Mouse (Mus musculus) urinary bladder, postnatal 10 days (tissue): ENCODE data around the gene Chtop.
A peak's percentile ranks its signal among the peaks of the same experiment; 100 is the strongest.

ENCODE experiments used
- DNase-seq: peaks from one replicate; pipeline ENCODE4 v3.0.0; 2022; ENCODE audit warnings: low spot score

Chtop gene

GRCm38 (mm10) chr3:90508950-90509746 lies at the start of gene Chtop:
Gene Chtop, minus strand, starts transcription at chr3:90509498.
- peak; percentile 97 for DNase-seq

GRCm38 (mm10) chr3:90555954-90556353 lies 46.7 kb upstream of the Chtop start:
- no peak for DNase-seq

- no peak for DNase-seq
These were observed 42.9 kb upstream of the Chtop start for GRCm38 (mm10) chr3:90552231-90552630.

GRCm38 (mm10) chr3:90550421-90550790 lies 41.1 kb upstream of the Chtop start:
- DNase-seq: no peak

GRCm38 (mm10) chr3:90549676-90550420 lies 40.5 kb upstream of the Chtop start:
- DNase-seq: no peak

- DNase-seq: no peak
These were observed 31.6 kb upstream of the Chtop start for GRCm38 (mm10) chr3:90540904-90541303.

- DNase-seq: no peak
These were observed 28.6 kb upstream of the Chtop start for GRCm38 (mm10) chr3:90537905-90538296.

GRCm38 (mm10) chr3:90537141-90537904 lies 28.0 kb upstream of the Chtop start, which contains the start of gene S100a16:
Gene S100a16, plus strand, starts transcription at chr3:90537254.
- DNase-seq: peak; percentile 44

GRCm38 (mm10) chr3:90535446-90535845 lies 26.1 kb upstream of the Chtop start:
- no peak for DNase-seq

GRCm38 (mm10) chr3:90531713-90532112 lies 22.4 kb upstream of the Chtop start:
- DNase-seq: no peak

- DNase-seq: no peak
These were observed 18.1 kb upstream of the Chtop start for GRCm38 (mm10) chr3:90527291-90527873.

- DNase-seq: no peak
These were observed 17.3 kb upstream of the Chtop start, which contains the start of gene S100a14 for GRCm38 (mm10) chr3:90526580-90526979. Gene S100a14, plus strand, starts transcription at chr3:90526856.

- DNase-seq: no peak
These were observed 16.8 kb upstream of the Chtop start for GRCm38 (mm10) chr3:90526076-90526475.

GRCm38 (mm10) chr3:90525421-90525820 lies 16.1 kb upstream of the Chtop start:
- DNase-seq: no peak

- DNase-seq: no peak
These were observed 8.4 kb upstream of the Chtop start for GRCm38 (mm10) chr3:90517711-90518110.

- no peak for DNase-seq
These were observed 6.5 kb upstream of the Chtop start for GRCm38 (mm10) chr3:90515789-90516188.

- no peak for DNase-seq
These were observed 5.9 kb upstream of the Chtop start for GRCm38 (mm10) chr3:90515242-90515641.

- no peak for DNase-seq
These were observed 5.4 kb upstream of the Chtop start for GRCm38 (mm10) chr3:90514691-90515090.

- no peak for DNase-seq
These were observed 4.7 kb upstream of the Chtop start, which contains the start of the genes S100a1 and S100a13 for GRCm38 (mm10) chr3:90513796-90514590. Gene S100a1, minus strand, starts transcription at chr3:90514392. Gene S100a13, plus strand, starts transcription at chr3:90514435.

- DNase-seq: no peak
These were observed 3.8 kb upstream of the Chtop start for GRCm38 (mm10) chr3:90512948-90513642.
